Mouse (Mus musculus) forebrain, embryonic 15.5 days (tissue): ENCODE data around the gene Exosc2. TPM values are rescaled to one million over a fixed set of nuclear protein-coding genes. Genes with fewer than 3 reads are reported as not detected.

ENCODE experiments used
- ATAC-seq: fragments of 200-750 bp; cut with Nextera tagmentation; replicated peaks from 2 replicates; pipeline ENCODE4 v1.8.0; 2017; ENCODE audit warnings: mild to moderate bottlenecking, moderate TSS enrichment, moderate library complexity
- H3K27ac ChIP-seq: fragments of 300-500 bp; sonication (generic); replicated peaks from 2 replicates; pipeline ENCODE4 v1.5.1; 2015; ENCODE audit warnings: mild to moderate bottlenecking, inconsistent platforms
- H3K27me3 ChIP-seq: fragments of 300-500 bp; sonication (generic); 2 replicates; pipeline ENCODE4 v1.6.1; 2015; ENCODE audit warnings: inconsistent platforms
- H3K36me3 ChIP-seq: fragments of 300-500 bp; sonication (generic); 2 replicates; pipeline ENCODE4 v1.6.1; 2015; ENCODE audit warnings: mild to moderate bottlenecking, inconsistent platforms
- H3K4me1 ChIP-seq: fragments of 300-500 bp; sonication (generic); 2 replicates; pipeline ENCODE4 v1.6.1; 2015; ENCODE audit warnings: inconsistent platforms
- H3K4me2 ChIP-seq: fragments of 300-500 bp; sonication (generic); replicated peaks from 2 replicates; pipeline ENCODE4 v1.6.1; 2015; ENCODE audit warnings: mild to moderate bottlenecking, inconsistent platforms
- H3K4me3 ChIP-seq: fragments of 300-500 bp; sonication (generic); 2 replicates; pipeline ENCODE4 v1.5.1; 2015; ENCODE audit warnings: mild to moderate bottlenecking, inconsistent platforms
- H3K9ac ChIP-seq: fragments of 300-500 bp; sonication (generic); replicated peaks from 2 replicates; pipeline ENCODE4 v1.6.1; 2015; ENCODE audit warnings: mild to moderate bottlenecking, inconsistent platforms
- H3K9me3 ChIP-seq: fragments of 300-500 bp; sonication (generic); 2 replicates; pipeline ENCODE4 v1.6.1; 2016; ENCODE audit warnings: inconsistent platforms
- WGBS: fragments of 180-500 bp; shearing (Covaris S2); methylation state at CpG from one replicate; pipeline ENCODE4 v1.1.7; 2015; ENCODE audit warnings: mixed read lengths; 5-methylcytosine and 5-hydroxymethylcytosine counted together
- polyA plus RNA-seq: library from polyadenylated mRNA; unstranded; fragments of >200 nt; fragmentation: Nextera tagmentation; extraction: Ambion mirVana; gene quantifications from 2 replicates; pipeline ENCODE4 v1.2.1, GENCODE M21; 2015

Exosc2 gene
- polyA plus RNA-seq, 1 experiment from 2014 or later, result 44.2 TPM

DNA sequence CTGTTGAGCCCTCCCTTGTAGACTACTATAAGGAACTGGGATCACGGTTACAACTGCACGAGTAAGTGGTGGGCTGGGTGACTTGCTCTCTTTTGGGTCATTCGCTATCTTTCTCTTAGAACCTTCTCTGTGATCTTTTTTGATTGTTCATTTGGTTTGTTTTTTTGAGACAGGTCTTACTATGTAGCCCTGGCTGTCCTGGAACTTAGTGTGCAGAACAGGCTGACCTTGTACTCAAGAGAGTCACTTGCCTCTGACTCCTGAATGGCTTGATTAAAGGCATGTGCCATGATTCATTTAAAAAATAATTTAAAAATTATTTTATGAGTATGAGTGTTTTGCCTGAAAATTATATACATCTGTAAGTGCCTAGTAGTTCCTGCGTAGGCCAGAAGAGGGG is 44.3 kb downstream of the Exosc2 start:
- ATAC-seq, result no peak
- 95% methylated on average over 4 of the region's 4 CpGs for WGBS
- Histone ChIP-seq H3K4me1 (no peaks in the 10 kb centered on the region), H3K4me2 (no peak overlapping the region), H3K9ac (no peak overlapping the region), H3K4me3 (no peak overlapping the region), H3K27ac (no peak overlapping the region), H3K9me3 (no peaks in the 10 kb centered on the region), H3K36me3 (no peaks in the 10 kb centered on the region), H3K27me3 (no peaks in the 10 kb centered on the region)

DNA sequence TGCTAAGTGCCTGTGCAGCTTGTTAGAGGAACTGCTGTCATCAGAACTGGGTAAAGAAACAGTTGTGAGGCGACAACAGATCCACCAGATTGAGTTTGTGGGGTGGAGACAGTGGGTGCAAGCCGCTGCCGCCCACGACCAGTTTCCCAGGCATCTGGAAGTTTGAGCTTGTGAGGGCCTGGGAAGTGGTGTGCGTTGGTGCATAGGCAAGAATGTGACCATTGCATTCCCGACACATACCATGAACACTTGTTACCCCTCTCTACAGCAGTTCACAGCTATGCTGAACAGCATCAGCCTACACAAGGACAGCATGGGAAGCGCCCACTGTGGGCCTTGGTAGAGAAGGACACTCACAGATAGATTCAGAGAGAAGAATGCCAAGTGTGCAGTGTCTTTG is 45.5 kb downstream of the Exosc2 start:
- no peak overlapping the region for H3K4me3 ChIP-seq
- no peak for ATAC-seq

DNA sequence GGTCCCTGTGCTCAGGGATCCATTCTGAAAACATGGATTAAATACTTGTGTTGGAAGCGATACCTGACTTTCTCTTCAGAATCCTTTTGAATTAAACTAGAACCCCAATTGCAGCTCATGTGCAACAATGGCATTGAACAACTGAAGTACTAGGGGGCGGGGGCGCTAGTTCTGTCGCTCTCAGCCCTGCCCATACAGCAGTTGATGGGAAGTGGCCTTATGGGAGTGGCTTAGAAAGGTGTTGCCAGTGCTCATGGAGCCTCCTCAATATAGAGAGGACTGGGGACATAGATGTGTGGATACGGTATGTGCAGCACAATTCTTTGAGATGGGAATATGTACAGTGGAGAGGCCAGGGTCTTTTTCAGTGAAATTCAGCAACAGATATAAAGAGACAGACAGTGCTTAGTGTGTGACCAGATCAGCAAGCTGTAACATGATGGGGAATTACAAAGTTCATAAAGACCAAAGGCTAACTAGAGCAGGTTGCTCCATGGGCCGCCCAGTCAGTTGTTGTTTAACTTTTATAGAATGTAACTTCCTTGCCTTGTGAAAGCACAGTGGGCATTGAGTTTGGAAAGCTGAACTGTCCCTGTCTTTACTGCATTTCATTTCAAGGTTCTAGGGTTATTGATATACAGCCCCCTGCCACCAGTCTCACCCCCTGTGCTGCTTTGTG is 48.8 kb downstream of the Exosc2 start:
- WGBS, result 79% methylated on average over 6 of the region's 6 CpGs
- Histone ChIP-seq H3K9ac (no peak overlapping the region), H3K4me1 (no peaks in the 10 kb centered on the region), H3K27ac (no peak overlapping the region), H3K4me2 (no peak overlapping the region), H3K4me3 (no peak overlapping the region), H3K9me3 (no peaks in the 10 kb centered on the region), H3K27me3 (no peaks in the 10 kb centered on the region), H3K36me3 (no peaks in the 10 kb centered on the region)
- no peak for ATAC-seq

More for the DNA sequence above, 45.5 kb downstream of the Exosc2 start:
- H3K4me1 ChIP-seq, result no peaks in the 10 kb centered on the region
- H3K9me3 ChIP-seq, result no peaks in the 10 kb centered on the region
- no peaks in the 10 kb centered on the region for H3K27me3 ChIP-seq
- no peak overlapping the region for H3K27ac ChIP-seq
- H3K36me3 ChIP-seq, result no peaks in the 10 kb centered on the region
- no peak overlapping the region for H3K9ac ChIP-seq
- WGBS, result 90% methylated on average over 7 of the region's 7 CpGs
- no peak overlapping the region for H3K4me2 ChIP-seq

DNA sequence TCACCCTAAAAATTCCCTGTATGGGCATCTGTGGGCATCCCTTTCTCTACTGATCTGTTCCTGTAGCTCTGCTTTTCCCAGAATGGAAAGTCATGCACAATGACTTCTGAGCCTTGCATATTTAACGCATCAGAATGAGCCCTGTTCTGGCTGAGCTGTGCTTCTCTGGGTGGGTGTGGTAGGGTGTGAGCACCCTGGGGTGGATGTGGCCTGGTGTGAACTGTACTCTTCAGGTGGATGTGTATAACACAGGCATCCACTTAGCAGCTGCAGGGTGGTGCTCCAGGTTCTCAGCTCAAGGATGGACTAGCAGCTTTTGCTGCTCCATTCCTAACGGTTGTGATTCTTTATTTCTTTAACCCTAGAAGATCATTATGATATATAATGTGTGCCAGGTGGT is 49.4 kb downstream of the Exosc2 start:
- no peaks in the 10 kb centered on the region for H3K4me1 ChIP-seq
- no peak overlapping the region for H3K4me3 ChIP-seq
- no peak for ATAC-seq
- no peak overlapping the region for H3K27ac ChIP-seq
- H3K9ac ChIP-seq, result no peak overlapping the region
- H3K9me3 ChIP-seq, result no peaks in the 10 kb centered on the region
- H3K4me2 ChIP-seq, result no peak overlapping the region
- 84% methylated on average over 2 of the region's 2 CpGs for WGBS
- no peaks in the 10 kb centered on the region for H3K27me3 ChIP-seq
- H3K36me3 ChIP-seq, result no peaks in the 10 kb centered on the region

DNA sequence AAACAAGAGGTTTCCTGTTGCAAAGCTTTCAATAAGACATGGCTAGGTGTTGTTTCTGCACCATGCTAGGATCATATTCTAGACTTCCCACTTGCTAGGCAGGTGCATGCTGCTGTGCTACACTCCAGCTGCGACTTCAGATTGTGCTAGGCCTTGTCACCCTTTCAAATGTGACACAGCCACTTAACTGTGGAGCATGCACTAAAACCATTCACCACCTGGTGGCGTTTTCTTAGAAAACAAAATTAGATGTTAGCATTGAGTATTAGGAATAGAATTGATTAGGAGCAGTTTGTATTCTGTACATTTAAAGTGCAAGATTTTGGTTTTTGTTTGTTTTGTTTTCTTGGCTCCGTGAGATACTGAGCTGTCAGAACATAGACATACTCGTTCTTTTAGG is 50.3 kb downstream of the Exosc2 start:
- no peaks in the 10 kb centered on the region for H3K36me3 ChIP-seq
- H3K4me3 ChIP-seq, result no peak overlapping the region
- H3K4me1 ChIP-seq, result no peaks in the 10 kb centered on the region
- no peak for ATAC-seq
- WGBS, result 58% methylated on average over 4 of the region's 4 CpGs
- no peak overlapping the region for H3K27ac ChIP-seq
- H3K9me3 ChIP-seq, result no peaks in the 10 kb centered on the region
- no peak overlapping the region for H3K4me2 ChIP-seq
- no peaks in the 10 kb centered on the region for H3K27me3 ChIP-seq
- H3K9ac ChIP-seq, result no peak overlapping the region

DNA sequence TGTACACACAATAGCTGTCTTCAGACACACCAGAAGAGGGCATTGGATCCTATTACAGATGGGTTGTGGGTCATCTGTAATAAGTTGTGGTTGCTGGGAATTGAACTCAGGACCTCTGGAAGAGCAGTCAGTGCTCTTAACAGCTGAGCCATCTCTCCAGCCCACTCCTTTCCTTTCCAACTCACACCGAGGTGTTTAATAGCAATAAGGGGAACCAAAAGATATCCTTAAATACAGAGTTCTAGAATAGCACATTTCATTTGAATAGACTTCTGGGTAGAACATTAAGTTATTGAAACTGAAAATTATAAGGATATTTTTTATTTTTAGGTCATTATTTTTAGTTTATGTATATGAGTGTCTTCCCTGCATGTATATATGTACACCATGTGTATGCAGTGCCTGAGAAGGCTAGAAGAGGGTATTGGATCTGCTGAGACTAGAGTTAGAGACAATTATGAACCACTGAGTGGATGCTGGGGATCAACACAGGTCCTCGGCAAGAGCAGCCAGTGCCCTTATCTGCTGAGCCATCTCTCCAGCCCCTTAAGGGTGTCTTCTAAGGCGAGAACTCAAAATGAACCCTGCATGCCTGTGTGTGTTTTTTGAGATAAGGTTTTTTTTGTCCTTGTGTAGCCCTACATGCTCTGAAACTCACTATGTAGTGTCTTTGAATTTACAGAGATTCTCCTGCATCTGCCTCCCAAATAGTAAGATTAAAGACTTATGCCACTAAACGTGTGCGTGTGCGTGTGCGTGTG is 54.4 kb downstream of the Exosc2 start:
- no peak for ATAC-seq
- Histone ChIP-seq H3K36me3 (no peaks in the 10 kb centered on the region), H3K9me3 (no peaks in the 10 kb centered on the region), H3K27me3 (no peaks in the 10 kb centered on the region), H3K9ac (no peak overlapping the region), H3K4me3 (no peak overlapping the region), H3K4me1 (no peaks in the 10 kb centered on the region), H3K4me2 (no peak overlapping the region), H3K27ac (no peak overlapping the region)
- WGBS, result 96% methylated on average over 7 of the region's 7 CpGs

DNA sequence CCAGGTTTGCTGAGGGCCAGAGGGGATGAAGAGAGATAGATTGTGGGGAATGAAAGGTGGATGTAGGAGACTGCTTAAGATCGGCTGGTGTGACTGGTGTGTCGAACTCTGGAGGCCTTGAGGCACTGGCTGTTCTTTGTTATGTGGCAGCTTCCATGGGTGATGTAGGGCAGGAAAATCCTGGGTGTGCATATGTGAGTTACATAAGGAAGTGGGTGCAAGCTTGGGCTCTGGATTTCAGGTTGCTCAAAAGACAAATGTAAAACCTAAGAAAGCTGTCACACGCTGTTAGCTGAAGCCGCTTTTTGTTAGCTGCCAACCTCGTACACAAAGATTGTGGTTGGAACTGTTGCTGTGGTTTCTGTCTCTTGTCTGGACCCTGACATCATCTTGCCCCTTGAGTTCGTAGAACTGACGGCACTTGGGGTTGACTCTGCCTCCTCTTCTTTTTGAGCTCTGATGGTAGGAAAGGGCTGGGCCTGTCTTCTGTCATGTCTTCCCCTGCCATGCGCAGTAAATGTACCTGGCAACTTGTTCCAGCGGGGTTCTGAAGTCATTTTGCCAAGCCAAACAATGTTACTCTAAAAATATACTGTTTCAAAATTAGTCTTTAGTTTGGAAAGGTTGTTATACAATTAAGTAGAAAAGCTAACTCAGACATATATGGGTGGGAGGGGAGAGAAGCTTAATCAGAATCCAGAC is 57.2 kb downstream of the Exosc2 start:
- 87% methylated on average over 9 of the region's 9 CpGs for WGBS
- ATAC-seq, result no peak
- no peaks in the 10 kb centered on the region for H3K36me3 ChIP-seq
- H3K4me3 ChIP-seq, result no peak overlapping the region
- H3K27ac ChIP-seq, result no peak overlapping the region
- H3K4me2 ChIP-seq, result no peak overlapping the region
- H3K27me3 ChIP-seq, result no peaks in the 10 kb centered on the region
- H3K9ac ChIP-seq, result no peak overlapping the region
- H3K4me1 ChIP-seq, result no peaks in the 10 kb centered on the region
- no peaks in the 10 kb centered on the region for H3K9me3 ChIP-seq

DNA sequence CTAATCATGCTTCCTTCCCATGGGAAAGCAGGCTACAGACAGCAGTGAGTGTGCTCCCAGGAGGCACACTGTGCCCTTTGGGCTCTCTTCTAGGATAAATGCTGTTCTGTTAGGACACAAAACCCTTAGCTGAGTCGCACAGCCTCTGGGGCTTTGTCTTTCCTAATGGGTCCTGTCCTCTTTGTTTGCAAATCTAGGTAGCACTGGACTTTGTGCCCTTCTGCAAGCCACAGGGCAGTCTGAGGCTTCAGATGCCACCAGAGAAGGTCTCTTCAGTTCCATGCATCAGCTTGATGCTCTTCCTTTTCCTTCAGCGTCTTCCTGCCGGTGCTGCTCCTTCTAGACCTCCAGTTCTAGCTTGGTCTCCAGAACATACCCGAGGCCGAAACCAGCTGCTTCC is 60.1 kb downstream of the Exosc2 start:
- H3K4me3 ChIP-seq, result no peak overlapping the region
- H3K27me3 ChIP-seq, result no peaks in the 10 kb centered on the region
- no peaks in the 10 kb centered on the region for H3K36me3 ChIP-seq
- H3K27ac ChIP-seq, result no peak overlapping the region
- no peaks in the 10 kb centered on the region for H3K4me1 ChIP-seq
- no peak overlapping the region for H3K9ac ChIP-seq
- WGBS, result 93% methylated on average over 5 of the region's 5 CpGs
- no peak for ATAC-seq
- H3K9me3 ChIP-seq, result no peaks in the 10 kb centered on the region
- no peak overlapping the region for H3K4me2 ChIP-seq

Other genes starting within 250 kb of the Exosc2 start
- 4.5 and 6.3 TPM in 2 replicates for gene Ass1, start 200.5 kb upstream of the Exosc2 start, polyA plus RNA-seq
- 57.5 and 63.0 TPM in 2 replicates for gene Fubp3, start 98.1 kb upstream of the Exosc2 start, polyA plus RNA-seq
- 2.9 and 4.1 TPM in 2 replicates for gene Prdm12, start 30.7 kb upstream of the Exosc2 start, polyA plus RNA-seq
- 23.6 and 23.7 TPM in 2 replicates for gene Abl1, start 17.7 kb downstream of the Exosc2 start, polyA plus RNA-seq
- 0.08 and 0.20 TPM in 2 replicates for gene Qrfp, start 139.9 kb downstream of the Exosc2 start, polyA plus RNA-seq
- gene Fibcd1, start 175.3 kb downstream of the Exosc2 start, polyA plus RNA-seq, result 3.2 TPM in 2 replicates
- gene Lamc3, start 216.6 kb downstream of the Exosc2 start, polyA plus RNA-seq, result 2.9 TPM in 2 replicates